Mouse (Mus musculus) thymus, adult 2 months (tissue): ENCODE measurements at regions not wholly inside any gene's neighbourhood (a gene's known extent, or its start where the extent isn't known, plus 50 kb on each side); places are given as distances from the start of the nearest gene placed in this dataset.

Experiments used
- DNase-seq: peaks from one replicate; pipeline ENCODE4 v3.0.0; 2021
- H3K27ac ChIP-seq: fragments of 200-500 bp; 2 replicates; pipeline ENCODE4 v1.5.1; 2012; ENCODE audit warnings: low read length, control low read depth; ENCODE audit not compliant: control insufficient read depth, insufficient read depth
- H3K27me3 ChIP-seq: fragments of 200-500 bp; 2 replicates; pipeline ENCODE4 v1.6.1; 2012; ENCODE audit warnings: mild to moderate bottlenecking, low read length, moderate library complexity, mixed read lengths; ENCODE audit not compliant: control insufficient read depth, insufficient read depth
- H3K36me3 ChIP-seq: fragments of 200-500 bp; 2 replicates; pipeline ENCODE4 v1.6.1; 2012; ENCODE audit warnings: mild to moderate bottlenecking, low read length, moderate library complexity; ENCODE audit not compliant: control insufficient read depth, insufficient read depth
- H3K4me1 ChIP-seq: fragments of 200-500 bp; replicated peaks from 2 replicates; pipeline ENCODE4 v1.6.1; 2012; ENCODE audit warnings: low read length; ENCODE audit not compliant: control insufficient read depth, insufficient read depth
- H3K4me3 ChIP-seq: fragments of 200-500 bp; 2 replicates; pipeline ENCODE4 v1.5.1; 2012; ENCODE audit warnings: mild to moderate bottlenecking, low read length, control low read depth, moderate library complexity; ENCODE audit not compliant: control insufficient read depth, insufficient read depth
- CTCF ChIP-seq: fragments of 200-500 bp; IDR thresholded peaks from 2 replicates; pipeline ENCODE4 v1.5.1; 2012; ENCODE audit warnings: mild to moderate bottlenecking, control low read depth, low read length, moderate library complexity, borderline replicate concordance; ENCODE audit not compliant: control insufficient read depth, poor library complexity, insufficient read depth; ENCODE audit errors: extremely low read depth
- POLR2A ChIP-seq: fragments of 200-500 bp; IDR thresholded peaks from 2 replicates; pipeline ENCODE4 v1.6.1; 2012; ENCODE audit warnings: mild to moderate bottlenecking, low read length, control low read depth, moderate library complexity; ENCODE audit not compliant: control insufficient read depth, poor library complexity, insufficient read depth; ENCODE audit errors: extremely low read depth
- WGBS: fragments of 180-500 bp; shearing (Covaris S2); methylation state at CpG from one replicate; pipeline ENCODE4 v1.1.7; 2018; 5-methylcytosine and 5-hydroxymethylcytosine counted together

- Histone ChIP-seq H3K4me1 (0 out of 2 replicates have a peak, but pooled peaks cover 2% of the 10 kb centered on the region), H3K4me3 (no peak overlapping the region), H3K27ac (no peak overlapping the region), H3K36me3 (no peaks in the 10 kb centered on the region), H3K27me3 (no peaks in the 10 kb centered on the region)
- TF ChIP-seq CTCF (no peak), POLR2A (no peak)
- no peak for DNase-seq
- WGBS = 89% methylated on average over 7 of the region's 7 CpGs
Observed at GRCm38 (mm10) chr13:101221331-101222043, 388.3 kb upstream of the Slc30a5 start.

GRCm38 (mm10) chr13:101219568-101219967, 386.3 kb upstream of the Slc30a5 start:
- Histone ChIP-seq H3K36me3 (no peaks in the 10 kb centered on the region), H3K4me3 (no peak overlapping the region), H3K27ac (no peak overlapping the region), H3K4me1 (0 out of 2 replicates have a peak, but pooled peaks cover 2% of the 10 kb centered on the region), H3K27me3 (no peaks in the 10 kb centered on the region)
- DNase-seq = no peak
- WGBS = 91% methylated on average over 5 of the region's 5 CpGs
- TF ChIP-seq POLR2A = no peak
- TF ChIP-seq CTCF = no peak

GRCm38 (mm10) chr13:101216897-101217480, 383.8 kb upstream of the Slc30a5 start:
- 89% methylated on average over 8 of the region's 8 CpGs for WGBS
- 0 out of 2 replicates have a peak, but pooled peaks cover 2% of the 10 kb centered on the region for H3K4me1 ChIP-seq
- H3K36me3 ChIP-seq = no peaks in the 10 kb centered on the region

DNA sequence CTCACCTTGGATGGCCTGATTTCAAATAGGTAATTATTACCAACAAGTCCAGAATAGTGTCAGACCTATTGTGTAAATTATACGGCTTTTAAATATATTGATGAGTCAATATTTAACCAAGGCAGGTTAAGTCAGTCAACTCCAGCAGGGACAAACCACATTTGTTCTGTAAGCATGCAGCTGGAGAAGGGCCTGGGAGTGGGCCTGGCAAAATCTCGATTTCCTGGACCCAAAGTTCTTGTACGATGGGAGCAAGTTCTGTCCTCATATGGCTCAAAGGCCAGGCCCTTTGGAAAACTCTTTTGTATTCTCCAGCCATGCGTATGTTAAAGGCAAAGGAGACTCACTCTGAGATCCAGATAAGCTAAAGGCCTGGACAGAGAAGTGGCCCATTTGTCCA, 383.2 kb upstream of the Slc30a5 start:
- Histone ChIP-seq H3K4me1 (0 out of 2 replicates have a peak, but pooled peaks cover 2% of the 10 kb centered on the region), H3K27ac (no peak overlapping the region)

More at GRCm38 (mm10) chr13:101216897-101217480, 383.8 kb upstream of the Slc30a5 start:
- no peak for DNase-seq
- Histone ChIP-seq H3K27ac (no peak overlapping the region), H3K4me3 (no peak overlapping the region), H3K27me3 (no peaks in the 10 kb centered on the region)
- no peak for TF ChIP-seq POLR2A
- TF ChIP-seq CTCF = no peak

DNA sequence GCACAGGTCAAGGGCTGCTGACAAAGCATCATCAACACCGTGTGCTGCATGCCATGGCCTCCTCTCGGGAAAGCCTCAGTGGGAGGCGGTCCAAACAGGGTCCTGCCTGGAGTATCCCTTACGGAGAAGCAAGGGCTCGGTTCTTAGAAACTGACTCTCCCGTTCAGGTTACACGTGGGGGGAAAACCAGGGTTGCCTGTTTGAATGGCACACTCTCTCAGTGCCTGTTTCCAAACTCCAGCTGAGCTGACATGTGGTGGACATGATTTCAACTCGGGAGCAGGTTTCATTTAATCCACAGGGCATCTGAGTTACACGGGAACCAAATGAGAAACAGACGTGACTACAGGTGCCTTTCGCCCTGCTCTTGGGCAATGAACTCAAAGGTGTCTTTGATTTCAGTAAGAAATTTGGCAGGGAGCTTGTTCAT, 382.6 kb upstream of the Slc30a5 start:
- H3K4me1 ChIP-seq = 0 out of 2 replicates have a peak, but pooled peaks cover 2% of the 10 kb centered on the region
- WGBS = 90% methylated on average over 11 of the region's 11 CpGs
- no peaks in the 10 kb centered on the region for H3K36me3 ChIP-seq
- H3K4me3 ChIP-seq = no peak overlapping the region
- no peaks in the 10 kb centered on the region for H3K27me3 ChIP-seq
- H3K27ac ChIP-seq = no peak overlapping the region
- TF ChIP-seq CTCF (no peak), POLR2A (no peak)
- no peak for DNase-seq

More for the DNA sequence above, 383.2 kb upstream of the Slc30a5 start:
- no peak for DNase-seq
- no peak for TF ChIP-seq POLR2A
- Histone ChIP-seq H3K4me3 (no peak overlapping the region), H3K36me3 (no peaks in the 10 kb centered on the region), H3K27me3 (no peaks in the 10 kb centered on the region)
- 94% methylated on average over 4 of the region's 4 CpGs for WGBS

- Histone ChIP-seq H3K27ac (no peak overlapping the region), H3K36me3 (no peaks in the 10 kb centered on the region), H3K27me3 (no peaks in the 10 kb centered on the region), H3K4me3 (no peak overlapping the region), H3K4me1 (0 out of 2 replicates have a peak, but pooled peaks cover 2% of the 10 kb centered on the region)
- TF ChIP-seq CTCF (no peak), POLR2A (no peak)
- DNase-seq = no peak
- WGBS = 92% methylated on average over 5 of the region's 5 CpGs
Observed at GRCm38 (mm10) chr13:101215131-101215641, 382.0 kb upstream of the Slc30a5 start.
